ENCODE assay signal across 31 mouse cellular contexts in genomic region chr8:9008006-9008780, GRCm38 (mm10).
DNase-seq lines count a peak whose midpoint lies in the region; ATAC-seq lines count a peak whose summit lies in the region.
"Had no signal": no experiment of that assay in that cellular context is flagged by ENCODE, and none has a peak within 500 bp of the region (broad histone marks: within the 10 kb centered on the region; RNA-seq: fewer than 3 reads in every experiment).

No protein-coding gene starts in this region.

- H3K36me3 ChIP-seq in heart, embryonic 11.5 days (ENCODE audit: control insufficient read depth, insufficient read depth, low read length), result no peaks in the 10 kb centered on the region
- H3K36me3 ChIP-seq in heart, embryonic 10.5 days, result no peaks in the 10 kb centered on the region
- no peaks in the 10 kb centered on the region for H3K36me3 ChIP-seq in kidney, embryonic 15.5 days
- H3K36me3 ChIP-seq: embryonic facial prominence, embryonic 12.5 days; hindbrain, embryonic 13.5 days; limb, embryonic 12.5 days; liver, embryonic 13.5 days; midbrain, embryonic 15.5 days; neural tube, embryonic 13.5 days had no signal

- 48% methylated on average over 11 of the region's 11 CpGs for WGBS in heart, embryonic 11.5 days (ENCODE audit: insufficient replicate concordance)
- 48% methylated on average over 11 of the region's 11 CpGs for WGBS in heart, embryonic 10.5 days
- 64% methylated on average over 11 of the region's 11 CpGs for WGBS in kidney, embryonic 15.5 days

- H3K4me2 ChIP-seq in heart, embryonic 11.5 days, result no peak overlapping the region
- H3K4me2 ChIP-seq in kidney, embryonic 15.5 days, result no peak overlapping the region
- H3K4me2 ChIP-seq: embryonic facial prominence, embryonic 12.5 days; hindbrain, embryonic 13.5 days; limb, embryonic 12.5 days; liver, embryonic 13.5 days; midbrain, embryonic 15.5 days; neural tube, embryonic 13.5 days had no signal

- DNase-seq in heart, embryonic 10.5 days (ENCODE audit: low spot score), result no peak
- no peak for DNase-seq in kidney, postnatal 25 days
- DNase-seq in spleen, postnatal 36 days (ENCODE audit: low spot score in 2 of 2), result peak; percentile 15 to 30
- no peak for DNase-seq in spleen, adult 18-20 months
- DNase-seq in layer of hippocampus, postnatal 25 days (ENCODE audit: extremely low spot score in 1 of 2, low spot score in 1 of 2), result no peak
- DNase-seq: adrenal gland, postnatal 10 days; cerebellum, adult 8-10 months; cerebellum, postnatal 25 days; gastrocnemius, postnatal 14 days; heart, postnatal 10 days; kidney, adult 8-10 months; kidney, postnatal 10 days; layer of hippocampus, adult 9-11 months; liver, embryonic 13.5 days; lung, adult 2 months; lung, postnatal 10 days; right cerebral cortex, postnatal 4 days; thymus, adult 18-20 months; thymus, postnatal 25 days had no signal

- peak; percentile 22; the same call in 1 of the 2 replicates for ATAC-seq in heart, embryonic 11.5 days (replicated peaks; ENCODE audit: insufficient number of reproducible peaks, low FRiP score, low TSS enrichment)
- ATAC-seq in kidney, embryonic 15.5 days (replicated peaks; ENCODE audit: low FRiP score), result 0 out of 2 replicates have a peak, but pooled peaks have one; percentile 12
- ATAC-seq: forebrain, embryonic 14.5 days; intestine, embryonic 16.5 days; midbrain, embryonic 15.5 days; Patski had no signal

- no peaks in the 10 kb centered on the region for H3K9me3 ChIP-seq in heart, embryonic 11.5 days (replicated peaks; ENCODE audit: control insufficient read depth, low read length)
- H3K9me3 ChIP-seq in heart, embryonic 10.5 days, result no peaks in the 10 kb centered on the region
- no peaks in the 10 kb centered on the region for H3K9me3 ChIP-seq in kidney, embryonic 15.5 days (replicated peaks)
- H3K9me3 ChIP-seq: embryonic facial prominence, embryonic 12.5 days; hindbrain, embryonic 13.5 days; limb, embryonic 12.5 days; liver, embryonic 13.5 days; midbrain, embryonic 15.5 days; neural tube, embryonic 13.5 days had no signal

- 0 out of 2 replicates have a peak overlapping the region, but pooled peaks have one; percentile 25 for H3K27ac ChIP-seq in heart, embryonic 11.5 days (ENCODE audit: low read depth, low read length)
- no peak overlapping the region for H3K27ac ChIP-seq in heart, embryonic 10.5 days
- no peak overlapping the region for H3K27ac ChIP-seq in kidney, embryonic 15.5 days
- H3K27ac ChIP-seq: embryonic facial prominence, embryonic 12.5 days; hindbrain, embryonic 13.5 days; limb, embryonic 12.5 days; liver, embryonic 13.5 days; macrophage; midbrain, embryonic 15.5 days; neural tube, embryonic 13.5 days had no signal

- H3K4me3 ChIP-seq in heart, embryonic 11.5 days (ENCODE audit: low read depth, low read length), result no peak overlapping the region
- H3K4me3 ChIP-seq in heart, embryonic 10.5 days, result no peak overlapping the region
- no peak overlapping the region for H3K4me3 ChIP-seq in kidney, embryonic 15.5 days (replicated peaks)
- H3K4me3 ChIP-seq: embryonic facial prominence, embryonic 12.5 days; hindbrain, embryonic 13.5 days; limb, embryonic 12.5 days; liver, embryonic 13.5 days; midbrain, embryonic 15.5 days; myocyte; neural tube, embryonic 13.5 days had no signal

- no peaks in the 10 kb centered on the region; the same call in 1 of the 2 replicates for H3K4me1 ChIP-seq in heart, embryonic 11.5 days (ENCODE audit: control insufficient read depth, insufficient read depth, low read length)
- H3K4me1 ChIP-seq in heart, embryonic 10.5 days, result no peaks in the 10 kb centered on the region
- peaks cover 11% of the 10 kb centered on the region; the same call in 1 of the 2 replicates for H3K4me1 ChIP-seq in kidney, embryonic 15.5 days
- H3K4me1 ChIP-seq: embryonic facial prominence, embryonic 12.5 days; hindbrain, embryonic 13.5 days; limb, embryonic 12.5 days; liver, embryonic 13.5 days; midbrain, embryonic 15.5 days had no signal

- no peak overlapping the region for H3K9ac ChIP-seq in heart, embryonic 11.5 days (ENCODE audit: low read depth, low read length)
- H3K9ac ChIP-seq in kidney, embryonic 15.5 days, result no peak overlapping the region
- H3K9ac ChIP-seq: embryonic facial prominence, embryonic 12.5 days; hindbrain, embryonic 13.5 days; limb, embryonic 12.5 days; liver, embryonic 13.5 days; midbrain, embryonic 15.5 days; neural tube, embryonic 13.5 days had no signal

- no peaks in the 10 kb centered on the region for H3K27me3 ChIP-seq in heart, embryonic 11.5 days (ENCODE audit: control insufficient read depth, insufficient read depth, low read length)
- no peaks in the 10 kb centered on the region for H3K27me3 ChIP-seq in heart, embryonic 10.5 days (ENCODE audit: insufficient read depth, poor library complexity, severe bottlenecking)
- no peaks in the 10 kb centered on the region for H3K27me3 ChIP-seq in kidney, embryonic 15.5 days
- H3K27me3 ChIP-seq: embryonic facial prominence, embryonic 12.5 days; hindbrain, embryonic 13.5 days; limb, embryonic 12.5 days; liver, embryonic 13.5 days; midbrain, embryonic 15.5 days; neural tube, embryonic 13.5 days; Patski had no signal

Comparison
In these comparisons a context has a peak if more than half of its experiments do, and no peak if none do; other contexts are left out.
1. DNase-seq: peak in spleen, postnatal 36 days (2 of 2); none in heart, embryonic 10.5 days (single experiment), kidney, postnatal 25 days (0 of 2), spleen, adult 18-20 months (0 of 2) and layer of hippocampus, postnatal 25 days (0 of 2).